Mouse (Mus musculus): Measurements from ENCODE around the gene Rps26.
"Not testable (repeated sequence)": the region's sequence is repeated elsewhere in the genome, so short reads cannot be mapped to it uniquely, and the experiment has no call there.

The Rps26 gene

DNA sequence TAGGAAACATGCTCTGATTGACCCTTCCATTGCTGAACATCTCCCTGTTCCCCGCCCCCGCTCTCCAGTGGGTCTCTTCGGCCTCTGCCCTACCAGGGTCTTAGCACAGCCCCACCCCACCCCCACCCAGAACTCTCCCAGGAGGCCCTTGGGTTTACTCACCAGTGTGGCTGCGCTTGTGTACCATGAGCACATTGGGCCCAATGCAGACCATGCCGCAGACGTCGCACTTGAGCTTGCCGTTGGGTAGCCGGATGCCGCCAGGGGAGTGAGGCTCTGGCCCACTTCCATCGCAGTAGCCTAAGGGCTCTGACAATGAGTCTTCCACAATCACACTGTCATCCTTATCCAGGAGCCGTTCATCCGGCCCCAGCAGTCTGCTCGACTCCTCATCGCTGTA lies 14.3 kb upstream of the Rps26 start:
- no peak for DNase-seq (ENCODE audit: low read depth)

DNA sequence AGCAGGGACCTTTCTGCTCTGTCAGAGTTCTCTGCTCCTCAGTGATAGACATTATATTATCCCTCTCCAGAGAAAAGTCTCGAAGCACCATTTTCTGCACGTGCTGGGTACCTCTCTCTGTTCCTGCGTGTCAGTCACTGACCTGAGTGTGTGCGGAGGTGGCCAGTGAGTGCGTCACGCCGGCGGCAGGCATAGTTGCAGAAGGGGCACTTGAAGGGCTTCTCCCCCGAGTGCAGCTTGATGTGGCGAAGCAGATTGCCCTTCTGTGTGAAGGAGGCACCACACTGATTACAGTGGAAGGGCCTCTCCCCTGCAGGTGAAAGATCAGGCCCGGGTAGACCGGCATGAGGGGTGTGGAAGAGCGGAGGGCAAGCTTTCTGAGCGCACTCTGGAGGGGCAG lies 13.5 kb upstream of the Rps26 start:
- no peak for DNase-seq (ENCODE audit: low read depth)

DNA sequence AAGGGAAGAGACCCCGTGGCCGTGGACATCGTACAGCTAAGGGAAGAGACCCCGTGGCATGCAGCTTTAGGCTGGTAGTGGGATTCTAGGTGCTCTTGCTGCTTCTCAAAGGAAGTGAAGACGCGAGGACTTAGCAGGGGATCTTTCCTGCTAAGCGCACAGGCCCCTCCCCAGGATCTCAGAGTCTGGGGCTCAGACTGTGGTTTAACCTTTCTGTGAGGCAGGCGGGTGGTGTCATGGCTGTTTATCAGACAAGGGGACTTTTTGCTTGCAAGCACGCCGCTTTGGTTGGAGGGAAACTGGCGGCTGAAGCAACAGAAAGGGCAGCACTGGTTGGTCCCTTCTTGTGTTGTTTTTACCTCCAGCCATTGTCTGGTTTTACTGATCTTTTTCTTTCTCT lies 10.5 kb upstream of the Rps26 start:
- DNase-seq (ENCODE audit: low read depth): no peak

DNA sequence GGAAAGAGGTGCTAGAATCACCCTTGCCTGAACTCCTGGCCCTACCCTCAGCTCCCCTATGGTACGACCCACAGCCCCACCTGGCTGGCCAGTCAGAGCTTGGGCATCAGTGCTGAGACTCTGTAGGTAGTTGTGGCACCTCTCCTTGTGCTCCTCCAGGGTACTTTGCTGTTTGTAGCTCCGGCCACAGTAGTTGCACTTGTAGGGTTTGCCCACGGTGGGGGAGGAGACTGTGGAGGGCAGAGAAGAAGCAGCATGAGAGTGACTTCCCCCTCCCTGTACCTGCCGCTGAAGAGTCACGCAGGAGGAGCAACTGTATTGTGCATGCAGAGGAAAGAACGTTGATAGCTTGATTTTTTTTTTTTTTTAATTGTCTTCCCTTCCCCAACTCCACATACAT lies 10.0 kb upstream of the Rps26 start:
- DNase-seq (ENCODE audit: low read depth): no peak

DNA sequence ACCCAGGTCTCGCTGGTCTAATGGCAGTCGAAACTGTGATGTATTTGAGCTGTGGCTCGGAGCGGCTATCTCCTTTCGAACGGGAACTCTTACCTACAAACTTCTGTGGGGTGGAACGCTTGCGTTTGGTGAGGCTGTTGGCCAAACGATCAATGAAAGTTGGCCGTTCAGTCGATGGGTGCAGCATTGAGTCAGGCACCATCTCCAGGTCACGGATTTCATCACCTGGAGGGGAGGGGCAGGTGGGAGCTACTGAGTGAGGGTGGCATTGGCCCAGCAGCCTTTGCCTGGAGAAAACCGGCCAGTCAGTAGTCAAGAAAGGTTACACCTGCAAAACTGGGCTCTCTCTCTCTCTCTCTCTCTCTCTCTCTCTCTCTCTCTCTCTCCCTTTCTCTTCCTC lies 9.2 kb upstream of the Rps26 start:
- DNase-seq (ENCODE audit: low read depth): no peak

DNA sequence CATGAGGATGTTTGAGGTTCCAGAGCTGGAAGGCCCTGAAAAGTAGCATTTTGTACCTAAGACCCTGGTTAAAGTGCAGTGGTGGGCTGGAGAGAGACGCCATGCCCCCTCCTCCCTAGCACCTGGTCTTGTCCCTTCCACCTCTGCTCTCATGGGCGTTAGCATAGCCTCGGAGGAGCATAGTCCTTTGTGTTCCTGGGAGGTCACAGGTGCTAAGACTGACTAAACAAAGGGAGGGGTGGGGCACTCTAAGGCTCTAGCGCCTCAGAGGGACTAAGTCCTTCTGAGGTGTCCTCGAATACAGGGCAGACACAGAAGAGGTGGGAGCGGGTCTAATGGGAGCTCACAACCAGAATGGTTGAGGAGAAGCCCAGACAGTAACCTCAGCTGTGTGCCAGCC lies 5.0 kb upstream of the Rps26 start:
- no peak for DNase-seq (ENCODE audit: low read depth)

DNA sequence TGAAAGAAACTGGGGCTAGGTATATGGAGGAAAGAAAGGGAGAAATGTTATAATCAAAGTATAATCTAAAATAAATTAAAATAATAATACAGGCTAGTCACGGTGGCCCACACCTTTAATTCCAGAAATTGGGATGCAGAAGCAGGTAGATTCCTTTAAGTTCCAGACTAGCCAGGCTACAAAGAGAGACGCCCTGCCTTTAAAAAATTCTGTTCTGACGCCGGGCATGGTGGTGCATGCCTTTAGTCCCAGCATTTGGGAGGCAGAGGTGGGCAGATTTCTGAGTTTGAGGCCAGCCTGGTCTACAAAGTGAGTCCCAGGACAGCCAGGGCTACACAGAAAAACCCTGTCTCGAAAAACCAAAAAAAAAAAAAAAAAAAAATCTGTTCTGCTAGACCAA lies 3.8 kb upstream of the Rps26 start:
- not testable (repeated sequence) for DNase-seq (ENCODE audit: low read depth)

DNA sequence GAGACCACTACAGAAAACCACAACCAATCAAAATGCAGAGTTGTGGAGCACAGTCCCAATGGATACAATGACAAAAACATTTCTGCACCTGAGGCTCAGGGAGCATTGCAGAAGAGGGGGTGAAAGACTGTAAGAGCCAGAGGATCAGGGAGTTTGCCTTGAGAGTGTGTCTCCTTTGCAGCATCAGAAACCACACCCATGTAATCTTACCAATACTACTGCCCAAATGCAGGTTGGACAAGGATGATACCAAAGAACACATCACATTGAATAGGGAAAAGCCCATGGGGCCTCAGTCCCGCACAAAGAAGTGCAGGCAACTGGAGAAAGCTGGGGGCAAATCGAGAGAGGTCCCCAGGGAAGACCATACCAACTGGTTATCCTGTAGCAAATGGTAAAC lies 3.2 kb upstream of the Rps26 start:
- DNase-seq (ENCODE audit: low read depth): no peak

DNA sequence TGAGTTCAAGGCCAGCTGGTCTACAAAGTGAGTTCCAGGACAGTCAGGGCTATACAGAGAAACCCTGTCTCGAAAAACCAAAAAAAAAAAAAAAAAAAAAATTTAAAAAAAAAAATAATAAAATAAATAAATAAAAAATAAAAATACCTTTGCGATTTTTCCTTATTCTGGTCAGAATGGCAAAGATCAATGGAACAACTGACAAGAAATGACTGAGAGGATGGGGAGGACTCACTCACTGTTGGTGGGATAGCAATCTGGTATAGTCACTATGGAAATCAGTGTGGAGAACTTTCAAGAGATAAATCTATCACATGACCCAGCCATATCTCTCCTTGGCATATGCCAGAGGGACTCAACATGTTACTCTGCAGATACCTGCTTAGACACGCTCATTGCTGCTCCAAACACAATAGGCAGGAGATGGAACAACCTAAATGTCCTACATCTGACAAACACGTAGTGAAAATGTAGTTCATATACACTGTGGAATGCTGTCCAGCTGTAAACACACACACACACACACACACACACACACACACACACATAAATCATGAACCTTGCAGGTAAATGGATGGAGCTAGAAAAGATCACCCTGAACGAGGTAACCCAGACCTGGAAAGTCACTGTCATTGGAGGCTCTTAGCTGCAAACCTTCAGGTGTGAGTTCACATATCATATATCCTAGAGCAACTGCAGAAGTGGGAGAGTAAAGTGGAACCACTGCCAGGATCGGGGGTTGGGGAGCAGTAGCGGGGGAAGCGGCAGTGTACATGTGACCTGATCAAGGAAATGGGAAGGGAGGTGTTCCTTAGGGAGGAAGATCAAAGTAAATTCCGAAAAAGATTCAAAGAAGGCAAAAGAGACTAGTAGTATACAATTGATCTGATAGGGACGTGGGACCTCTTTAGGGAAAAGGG lies 1.1 kb upstream of the Rps26 start:
- no peak for DNase-seq (ENCODE audit: low read depth)

DNA sequence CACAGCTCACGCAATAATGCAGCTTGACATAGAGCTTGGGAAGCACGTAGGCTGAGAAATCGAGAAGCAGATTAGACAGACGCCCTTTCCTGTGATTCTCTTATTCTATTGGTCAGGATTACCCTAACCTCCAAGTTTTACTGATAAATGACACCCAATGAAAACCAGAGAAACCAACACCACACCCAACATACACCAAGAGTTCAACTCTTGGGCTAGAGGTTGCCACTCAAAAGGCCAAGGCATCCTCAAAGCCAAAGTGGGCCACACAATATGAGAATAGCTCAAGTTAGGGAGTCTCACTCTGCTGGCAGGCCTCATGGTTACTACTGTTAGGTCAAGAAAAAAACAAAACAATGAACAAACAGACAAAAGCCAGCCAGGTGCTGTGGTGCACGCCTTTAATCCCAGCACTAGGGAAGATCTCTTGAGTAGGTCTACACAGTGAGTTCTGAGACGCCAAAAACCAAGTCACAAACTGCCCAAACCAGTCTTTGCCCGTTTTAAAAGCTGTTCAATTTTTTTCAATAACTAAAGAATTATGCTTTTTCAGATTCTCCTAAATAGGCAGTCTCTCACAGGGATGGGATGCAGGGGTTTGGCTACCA lies 1.2 kb downstream of the Rps26 start:
- DNase-seq (ENCODE audit: low read depth): no peak

DNA sequence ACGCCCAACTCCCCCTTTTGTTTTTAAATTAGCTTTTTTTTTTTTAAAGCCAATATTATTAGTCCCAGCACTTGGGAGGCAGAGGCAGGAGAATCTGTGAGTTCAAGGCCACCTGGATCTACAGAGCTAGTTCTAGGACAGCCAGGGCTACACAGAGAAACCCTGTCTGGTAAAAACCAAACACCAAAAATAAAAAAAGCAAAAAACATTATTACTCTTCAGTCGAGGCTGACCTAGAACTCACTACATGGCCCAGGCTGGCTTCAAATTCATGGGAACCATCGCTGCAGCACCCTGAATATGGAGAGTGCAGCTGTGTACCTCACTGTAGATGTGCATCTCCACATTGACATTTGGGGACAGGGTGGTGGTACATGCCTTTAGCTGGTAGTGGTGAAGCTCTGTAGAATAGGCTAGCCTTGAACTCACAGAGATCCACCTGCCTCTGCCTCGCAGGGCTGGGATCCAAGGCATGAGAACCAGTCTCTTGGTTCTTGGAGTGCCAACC lies 3.4 kb downstream of the Rps26 start:
- DNase-seq (ENCODE audit: low read depth): not testable (repeated sequence)

DNA sequence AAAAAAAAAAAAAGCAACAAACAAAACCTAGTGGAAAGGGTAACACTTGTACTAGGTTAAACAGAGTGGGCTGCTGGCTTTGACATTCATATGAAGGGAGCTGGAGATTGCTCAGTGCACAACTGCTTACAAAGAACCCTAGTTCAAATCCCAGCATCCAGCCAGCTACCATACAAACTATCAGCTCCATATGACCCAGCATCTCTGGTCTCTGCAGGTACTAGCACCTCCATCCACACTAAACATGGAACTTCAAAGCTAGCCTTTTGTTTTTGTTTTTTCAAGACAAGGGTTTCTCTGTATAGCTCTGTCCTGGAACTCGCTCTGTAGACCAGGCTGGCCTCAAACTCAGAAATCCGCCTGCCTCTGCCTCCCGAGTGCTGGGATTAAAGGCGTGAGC lies 3.8 kb downstream of the Rps26 start:
- DNase-seq (ENCODE audit: low read depth): no peak

DNA sequence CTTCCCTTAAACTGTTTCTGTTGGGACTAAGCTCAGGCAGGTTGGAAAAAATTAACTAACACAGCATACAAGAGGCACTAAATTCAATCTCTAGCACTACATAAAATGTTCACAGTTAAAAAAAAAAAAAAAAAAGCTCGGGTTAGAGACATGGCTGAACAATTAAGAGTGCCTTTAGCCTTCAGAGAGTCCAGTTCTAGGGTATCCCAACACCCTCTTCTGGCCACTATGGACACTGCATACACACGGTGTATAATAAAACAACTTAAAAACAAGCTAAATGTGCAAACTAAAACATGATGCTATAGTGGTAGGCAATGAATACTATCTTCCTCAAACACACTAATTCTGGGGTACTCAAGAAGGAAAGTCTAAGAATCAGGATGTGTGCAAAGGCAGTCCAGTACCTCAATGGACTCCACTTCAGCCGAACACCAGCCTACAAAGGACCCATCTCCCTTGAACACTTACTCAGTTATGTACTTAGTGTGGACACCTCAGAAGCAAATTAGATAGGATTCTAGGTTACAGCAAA lies 4.5 kb downstream of the Rps26 start:
- DNase-seq (ENCODE audit: low read depth): no peak

DNA sequence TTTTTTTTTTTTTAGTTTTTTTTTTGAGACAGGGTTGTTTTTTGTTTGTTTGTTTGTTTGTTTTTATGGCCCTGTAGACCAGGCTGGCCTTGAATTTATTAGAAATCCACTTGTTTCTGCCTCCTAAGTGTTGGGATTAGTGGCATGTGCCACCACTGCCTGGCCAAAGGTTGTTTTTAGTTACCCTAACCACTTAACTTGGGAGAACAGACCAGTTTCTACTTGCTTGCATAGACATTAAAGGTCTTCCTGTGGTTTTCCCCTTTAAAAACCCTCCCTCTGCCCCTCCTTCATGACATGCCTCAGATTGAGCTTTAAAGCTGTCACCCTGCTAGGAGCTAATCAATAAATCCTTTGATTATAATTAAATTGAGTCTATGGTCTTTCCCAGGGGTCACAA lies 6.3 kb downstream of the Rps26 start:
- DNase-seq (ENCODE audit: low read depth): no peak

DNA sequence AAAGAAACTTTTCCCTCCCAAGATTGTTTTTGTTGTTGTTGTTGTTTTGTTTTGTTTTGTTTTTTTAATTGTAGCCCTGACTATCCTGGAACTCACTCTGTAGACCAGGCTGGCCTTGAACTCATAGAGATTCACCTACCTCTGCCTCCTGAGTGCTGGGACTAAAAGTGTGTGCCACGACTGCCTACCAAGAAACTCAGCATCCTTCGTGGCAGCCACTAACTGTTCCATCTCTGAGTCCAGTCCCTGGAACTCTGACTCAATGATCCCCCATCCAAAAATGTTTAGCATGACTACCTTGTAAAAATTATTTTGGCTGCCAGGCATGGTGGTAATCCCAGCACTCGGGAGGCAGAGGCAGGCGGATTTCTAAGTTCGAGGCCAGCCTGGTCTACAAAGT lies 7.4 kb downstream of the Rps26 start:
- DNase-seq (ENCODE audit: low read depth): not testable (repeated sequence)

DNA sequence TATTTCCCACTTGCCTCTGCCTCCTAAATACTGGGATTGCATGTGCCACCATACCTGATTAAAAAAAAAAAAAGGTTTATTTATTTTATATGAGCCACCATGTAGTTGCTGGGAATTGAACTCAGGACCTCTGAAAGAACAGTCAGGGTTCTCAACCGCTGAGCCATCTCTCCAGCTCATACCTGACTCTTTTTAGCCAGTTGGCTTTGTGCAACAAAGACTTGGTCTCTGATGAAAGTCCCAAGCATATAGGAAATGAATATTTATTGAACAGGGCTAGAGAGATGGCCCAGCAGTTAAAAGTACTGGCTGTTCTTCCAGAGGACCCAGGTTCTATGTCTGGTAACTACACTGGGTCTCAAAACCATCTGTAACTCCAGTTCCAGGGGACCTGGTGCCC lies 8.0 kb downstream of the Rps26 start:
- DNase-seq (ENCODE audit: low read depth): no peak

DNA sequence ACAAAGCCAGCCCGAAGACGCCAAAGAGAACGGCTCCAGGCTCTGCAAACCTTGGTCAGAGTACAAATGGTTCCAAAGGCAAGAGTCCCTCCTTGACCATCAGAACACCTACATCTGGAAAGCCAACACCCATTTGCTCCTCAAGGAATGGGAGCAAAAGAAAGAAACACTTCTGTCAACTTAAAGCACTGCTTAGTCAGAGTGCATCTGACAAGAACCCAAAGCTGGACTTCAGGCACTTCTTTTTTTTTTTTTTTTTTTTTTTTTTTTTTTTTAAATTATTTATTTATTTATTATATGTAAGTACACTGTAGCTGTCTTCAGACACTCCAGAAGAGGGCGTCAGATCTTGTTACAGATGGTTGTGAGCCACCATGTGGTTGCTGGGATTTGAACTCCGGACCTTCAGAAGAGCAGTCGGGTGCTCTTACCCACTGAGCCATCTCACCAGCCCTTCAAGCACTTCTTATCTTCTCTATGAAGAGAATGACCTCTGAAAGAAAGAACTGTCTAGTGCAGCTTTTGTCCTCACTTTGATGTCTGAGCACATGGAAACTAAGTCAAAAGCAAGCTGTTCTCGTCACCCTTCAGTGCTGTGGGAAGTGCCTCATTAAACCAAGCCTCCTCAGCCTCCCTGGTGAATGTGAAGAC lies 10.6 kb downstream of the Rps26 start:
- not testable (repeated sequence) for DNase-seq (ENCODE audit: low read depth)

DNA sequence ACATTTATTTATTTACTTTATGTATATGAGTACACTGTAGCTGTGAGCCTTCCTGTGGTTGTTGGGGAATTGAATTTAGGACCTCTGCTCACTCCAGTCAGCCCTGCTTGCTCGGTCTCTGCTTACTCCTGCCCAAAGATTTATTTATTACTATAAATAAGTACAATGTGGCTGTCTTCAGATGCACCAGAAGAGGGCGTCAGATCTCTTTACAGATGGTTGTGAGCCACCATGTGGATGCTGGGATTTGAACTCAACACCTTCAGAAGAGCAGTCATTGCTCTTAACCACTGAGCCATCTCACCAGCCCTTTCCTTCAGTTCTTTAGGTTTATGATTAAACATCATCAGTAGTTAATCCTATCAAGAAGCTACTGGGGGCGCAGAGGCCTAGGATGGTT lies 11.6 kb downstream of the Rps26 start:
- DNase-seq (ENCODE audit: low read depth): no peak

DNA sequence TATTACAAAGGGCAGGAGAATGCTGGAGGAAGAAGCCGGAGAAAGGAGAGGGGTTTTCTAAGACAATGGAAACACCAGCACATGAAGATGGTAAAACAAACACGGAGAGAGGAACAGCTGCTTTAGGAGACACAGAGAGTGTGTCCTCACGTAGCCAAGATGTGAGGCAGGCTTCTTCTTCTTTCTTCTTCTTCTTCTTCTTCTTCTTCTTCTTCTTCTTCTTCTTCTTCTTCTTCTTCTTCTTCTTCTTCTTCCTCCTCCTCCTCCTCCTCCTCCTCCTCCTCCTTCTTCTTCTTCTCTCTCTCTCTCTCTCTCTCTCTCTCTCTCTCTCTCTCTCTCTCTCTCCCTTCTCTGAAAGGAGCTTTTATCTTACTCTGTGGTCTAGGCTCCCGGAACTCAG lies 12.7 kb downstream of the Rps26 start:
- DNase-seq (ENCODE audit: low read depth): not testable (repeated sequence)

DNA sequence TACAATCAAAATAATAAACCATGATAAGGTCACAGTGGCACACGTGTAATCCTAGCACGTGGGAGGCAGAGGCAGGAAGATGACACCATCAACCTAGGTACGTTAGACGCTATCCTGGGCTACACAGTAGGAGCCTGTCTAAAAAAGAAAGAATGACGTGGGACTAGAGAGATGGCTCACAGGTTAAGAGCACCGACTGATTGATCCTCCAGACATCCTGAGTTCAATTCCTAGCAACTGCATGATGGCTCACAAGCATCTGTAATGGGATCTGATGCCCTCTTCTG lies 13.4 kb downstream of the Rps26 start:
- no peak for DNase-seq (ENCODE audit: low read depth)

DNA sequence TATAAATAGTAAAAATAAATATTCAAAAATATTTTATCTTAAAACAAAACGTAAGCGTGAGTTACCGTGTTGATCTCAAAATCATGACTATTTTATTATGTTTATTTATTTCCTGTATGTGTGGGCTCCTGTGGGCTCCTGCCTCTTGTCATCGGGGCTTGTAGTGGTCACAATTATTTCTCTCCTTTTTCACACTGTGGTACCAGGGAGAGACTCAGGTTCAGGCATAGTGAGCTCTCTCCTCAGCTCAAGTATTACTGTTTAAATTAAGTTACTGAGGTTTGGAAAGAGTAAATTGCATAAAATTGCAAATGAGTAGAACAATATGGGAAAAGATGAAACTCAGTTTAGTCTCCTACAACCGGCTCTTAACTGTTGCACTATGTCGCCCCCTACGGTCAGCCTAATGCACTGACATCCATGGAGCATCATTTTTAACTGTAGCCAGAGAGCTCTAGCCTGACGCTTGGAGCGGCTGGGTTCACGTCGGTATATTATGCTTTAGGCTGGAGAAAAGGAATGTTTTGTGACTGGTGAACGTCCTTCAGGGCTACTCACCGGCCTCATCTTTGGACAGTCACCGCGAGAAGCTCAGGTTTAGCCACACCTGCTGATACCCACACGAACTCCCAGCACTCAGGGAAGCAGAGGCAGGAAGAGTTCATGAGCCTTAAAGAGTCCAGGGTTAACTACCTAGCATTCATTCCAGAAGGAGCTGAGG lies 14.0 kb downstream of the Rps26 start:
- peak; percentile 44 for DNase-seq (ENCODE audit: low read depth)

DNA sequence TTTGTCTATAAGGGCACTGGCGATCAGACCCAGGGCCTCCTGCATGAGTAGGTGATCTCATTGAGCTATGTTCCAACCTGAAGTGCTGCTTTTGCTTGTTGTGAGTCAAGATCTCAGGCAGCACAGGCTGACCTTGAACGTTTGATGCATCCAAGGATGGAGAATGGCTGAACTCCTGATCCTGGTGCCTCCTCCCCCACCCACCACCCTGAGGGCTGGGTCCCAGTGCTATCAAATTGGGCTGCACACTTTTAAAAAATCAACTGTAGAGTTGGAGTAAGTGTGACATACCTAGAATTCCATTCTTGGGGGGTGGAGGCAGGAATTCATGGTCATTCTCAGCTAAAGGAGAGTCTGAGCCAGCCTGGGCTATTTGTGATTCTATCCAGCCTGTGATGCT lies 20.1 kb downstream of the Rps26 start:
- DNase-seq (ENCODE audit: low read depth): no peak
